Mouse (Mus musculus) bone marrow, adult 2 months (tissue): ENCODE measurements around the gene Spaca3. TPM values are rescaled to one million over a fixed set of nuclear protein-coding genes. Genes with fewer than 3 reads are reported as not detected.

Experiments used
- H3K27ac ChIP-seq: fragments of 200-500 bp; 2 replicates; pipeline ENCODE4 v1.5.1; 2012; ENCODE audit warnings: low read depth, mild to moderate bottlenecking, control low read depth, inconsistent platforms, low read length; ENCODE audit not compliant: control insufficient read depth, poor library complexity, insufficient read depth
- H3K4me1 ChIP-seq: fragments of 200-500 bp; 2 replicates; pipeline ENCODE4 v1.6.1; 2011; ENCODE audit warnings: low read length; ENCODE audit not compliant: control insufficient read depth, insufficient read depth
- H3K4me3 ChIP-seq: fragments of 200-500 bp; replicated peaks from 2 replicates; pipeline ENCODE3; 2011; ENCODE audit warnings: mild to moderate bottlenecking, low read depth, low read length, control low read depth; ENCODE audit not compliant: control insufficient read depth
- CTCF ChIP-seq: fragments of 200-500 bp; IDR thresholded peaks from 2 replicates; pipeline ENCODE4 v1.5.1; 2011; ENCODE audit warnings: low read length, control low read depth; ENCODE audit not compliant: control insufficient read depth, insufficient read depth
- POLR2A ChIP-seq: fragments of 200-500 bp; IDR thresholded peaks from 2 replicates; pipeline ENCODE4 v1.6.1; 2011; ENCODE audit warnings: low read depth, mild to moderate bottlenecking, control low read depth, low read length, borderline replicate concordance; ENCODE audit not compliant: control insufficient read depth
- WGBS: fragments of 180-500 bp; shearing (Covaris S2); methylation state at CpG from one replicate; pipeline ENCODE4 v1.1.7; 2018; 5-methylcytosine and 5-hydroxymethylcytosine counted together
- polyA plus RNA-seq: library from polyadenylated mRNA; stranded (reverse); fragments of >200 nt; gene quantifications from 2 replicates; pipeline ENCODE4 v1.2.4, GENCODE M21; 2011; ENCODE audit warnings: low replicate concordance; ENCODE audit not compliant: missing spikeins, insufficient read depth, insufficient read length

Gene Spaca3
- polyA plus RNA-seq, 1 experiment = not detected

DNA sequence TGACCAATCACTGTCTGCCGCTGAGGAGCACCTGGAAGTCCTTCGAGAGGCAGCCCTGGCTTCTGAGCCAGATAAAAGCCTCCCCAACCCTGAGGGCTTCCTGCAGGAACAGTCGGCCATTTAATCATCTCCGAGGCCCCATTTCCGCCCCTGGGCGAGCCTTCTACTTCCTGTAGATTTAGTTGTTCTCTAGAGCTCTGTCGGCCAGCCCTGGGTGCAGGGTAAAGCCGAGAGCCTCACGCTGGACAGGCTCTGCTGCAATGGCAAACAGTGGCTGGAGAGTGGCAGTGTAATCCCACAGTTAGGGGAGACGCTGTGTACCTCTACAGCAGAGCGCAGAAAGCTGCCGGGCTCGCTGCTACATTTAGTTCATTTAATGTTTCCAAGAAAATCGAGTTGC lies 36.9 kb upstream of the Spaca3 start:
- no peak for TF ChIP-seq CTCF
- TF ChIP-seq POLR2A = no peak
- H3K4me3 ChIP-seq = no peak overlapping the region
- no peak overlapping the region for H3K27ac ChIP-seq
- 58% methylated on average over 14 of the region's 14 CpGs for WGBS
- no peaks in the 10 kb centered on the region for H3K4me1 ChIP-seq

DNA sequence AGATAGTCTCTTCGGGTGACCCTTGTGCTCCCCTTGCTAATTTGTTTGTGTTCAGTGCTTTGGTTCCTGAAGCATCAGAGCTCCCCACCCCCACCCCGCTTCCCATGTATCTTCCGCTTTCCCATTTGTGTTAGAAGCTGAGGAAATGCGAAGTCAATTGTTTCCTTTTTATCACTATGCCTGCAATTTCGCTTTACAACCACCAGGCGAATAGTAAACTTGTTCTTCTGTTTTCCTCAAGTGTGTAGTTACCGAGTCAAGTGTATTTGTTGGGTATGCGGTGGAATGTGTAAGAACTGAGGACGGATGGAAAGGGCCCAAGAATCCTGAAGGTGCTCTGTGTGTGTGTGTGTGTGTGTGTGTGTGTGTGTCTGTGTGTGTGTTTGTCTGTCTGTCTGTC lies 36.4 kb upstream of the Spaca3 start:
- TF ChIP-seq CTCF (no peak), POLR2A (no peak)
- H3K27ac ChIP-seq = no peak overlapping the region
- no peaks in the 10 kb centered on the region for H3K4me1 ChIP-seq
- H3K4me3 ChIP-seq = no peak overlapping the region
- WGBS = 87% methylated on average over 9 of the region's 9 CpGs

DNA sequence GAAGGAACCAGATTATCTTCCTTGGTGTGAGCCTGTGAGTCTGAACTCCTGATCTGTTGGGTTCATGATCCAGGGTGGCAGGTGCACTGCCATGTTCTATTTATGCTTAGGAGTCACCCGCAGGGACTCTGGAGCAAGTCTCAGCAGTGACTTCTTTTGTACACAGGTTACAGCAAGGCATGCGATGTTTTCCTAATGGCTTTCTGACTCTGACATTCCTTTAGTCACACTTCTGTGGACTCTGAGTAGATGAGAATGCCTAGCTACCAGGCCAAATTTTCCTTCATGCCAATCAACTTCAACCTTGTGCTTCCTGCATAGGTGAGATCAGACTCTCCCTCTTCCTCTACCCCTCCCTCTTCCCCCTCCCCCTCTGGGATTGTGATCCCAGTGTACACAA lies 22.8 kb upstream of the Spaca3 start:
- WGBS = 83% methylated on average over 2 of the region's 2 CpGs
- no peak overlapping the region for H3K27ac ChIP-seq
- no peaks in the 10 kb centered on the region for H3K4me1 ChIP-seq
- TF ChIP-seq CTCF = no peak
- TF ChIP-seq POLR2A = no peak
- no peak overlapping the region for H3K4me3 ChIP-seq

DNA sequence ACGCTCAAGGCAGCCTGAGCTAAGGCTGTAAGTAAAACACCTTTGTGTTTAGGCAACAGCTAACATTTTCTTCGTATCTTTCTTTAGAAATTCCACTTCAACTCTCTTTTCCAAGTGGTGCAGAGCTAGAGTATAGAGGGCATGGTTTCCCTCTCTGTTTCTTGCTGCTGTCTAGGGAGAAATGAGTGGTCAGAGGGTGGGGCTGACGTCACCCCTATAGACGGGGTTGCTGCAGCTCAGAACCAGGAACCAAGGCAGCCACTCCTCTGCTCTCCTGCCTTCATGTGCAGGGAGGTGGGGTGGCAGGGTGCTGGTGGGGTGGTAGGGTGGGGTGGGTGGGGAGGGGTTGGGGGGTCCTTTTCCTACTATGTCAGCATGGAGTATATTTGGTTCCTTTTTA lies 22.3 kb upstream of the Spaca3 start:
- no peak overlapping the region for H3K27ac ChIP-seq
- TF ChIP-seq POLR2A = no peak
- no peak for TF ChIP-seq CTCF
- WGBS = 49% methylated on average over 4 of the region's 4 CpGs
- no peak overlapping the region for H3K4me3 ChIP-seq
- no peaks in the 10 kb centered on the region for H3K4me1 ChIP-seq

DNA sequence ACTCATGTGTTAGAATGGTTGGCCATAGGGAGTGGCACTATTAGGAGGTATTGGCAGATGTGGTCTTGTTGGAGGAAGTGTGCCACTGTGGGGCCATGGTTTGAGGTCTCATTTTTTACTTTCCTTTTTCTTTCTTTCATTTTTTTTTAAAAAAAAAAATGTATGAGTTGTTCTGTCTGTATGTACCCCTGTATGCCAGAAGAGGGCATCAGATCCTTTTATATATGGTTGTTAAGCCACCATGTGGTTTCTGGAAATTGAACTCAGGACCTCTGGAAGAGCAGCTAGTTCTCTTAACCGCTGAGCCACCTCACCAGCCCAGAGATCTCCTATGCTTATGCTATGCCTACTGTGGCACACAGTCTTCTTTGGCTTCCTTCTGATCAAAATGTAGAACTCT lies 19.4 kb upstream of the Spaca3 start:
- no peak overlapping the region for H3K27ac ChIP-seq
- H3K4me3 ChIP-seq = no peak overlapping the region
- TF ChIP-seq POLR2A (no peak), CTCF (no peak)
- no peaks in the 10 kb centered on the region for H3K4me1 ChIP-seq
- 91% methylated on average over 1 of the region's 1 CpGs for WGBS

DNA sequence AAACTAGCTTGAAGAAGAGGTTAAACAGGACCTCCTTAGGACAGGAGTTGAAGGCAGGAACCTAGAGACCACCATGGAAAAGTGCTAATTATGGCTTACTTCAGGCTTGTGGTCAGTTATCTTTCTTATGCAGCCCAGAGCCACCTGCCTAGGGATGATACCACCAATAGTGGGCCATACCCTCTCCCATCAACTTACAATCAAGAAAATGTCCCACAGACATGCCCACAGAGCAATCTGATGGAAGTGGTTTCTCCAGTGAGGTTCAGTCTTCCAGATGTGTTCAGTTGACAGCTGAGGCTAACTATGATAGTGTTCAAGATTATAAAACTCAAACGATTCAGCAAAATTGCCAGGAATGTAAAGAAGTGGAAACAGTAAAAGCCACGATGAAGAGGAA lies 14.7 kb upstream of the Spaca3 start:
- Histone ChIP-seq H3K4me3 (no peak overlapping the region), H3K27ac (no peak overlapping the region), H3K4me1 (no peaks in the 10 kb centered on the region)
- WGBS = 60% methylated on average over 2 of the region's 2 CpGs
- TF ChIP-seq CTCF (no peak), POLR2A (no peak)

DNA sequence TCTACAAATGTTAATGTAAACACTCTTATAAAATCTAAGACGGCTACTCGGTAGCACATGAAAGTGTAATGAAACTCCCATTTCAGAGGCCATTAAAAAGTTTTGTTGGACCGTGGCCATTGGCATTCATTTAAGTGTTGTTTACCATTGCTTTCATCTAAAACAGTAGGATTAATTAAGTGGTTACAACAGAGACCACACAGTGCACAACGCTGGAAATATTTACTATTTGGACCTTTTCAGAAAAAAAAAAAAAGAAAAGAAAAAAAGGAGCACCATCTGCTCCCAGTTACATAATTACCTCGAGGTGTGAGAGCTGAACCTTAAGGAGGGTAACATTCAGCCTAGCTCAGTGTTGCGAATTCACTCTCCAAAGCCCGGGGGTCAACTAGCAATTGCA lies 12.7 kb upstream of the Spaca3 start:
- WGBS = 62% methylated on average over 7 of the region's 7 CpGs
- TF ChIP-seq CTCF (no peak), POLR2A (no peak)
- Histone ChIP-seq H3K4me3 (no peak overlapping the region), H3K27ac (no peak overlapping the region), H3K4me1 (no peaks in the 10 kb centered on the region)

DNA sequence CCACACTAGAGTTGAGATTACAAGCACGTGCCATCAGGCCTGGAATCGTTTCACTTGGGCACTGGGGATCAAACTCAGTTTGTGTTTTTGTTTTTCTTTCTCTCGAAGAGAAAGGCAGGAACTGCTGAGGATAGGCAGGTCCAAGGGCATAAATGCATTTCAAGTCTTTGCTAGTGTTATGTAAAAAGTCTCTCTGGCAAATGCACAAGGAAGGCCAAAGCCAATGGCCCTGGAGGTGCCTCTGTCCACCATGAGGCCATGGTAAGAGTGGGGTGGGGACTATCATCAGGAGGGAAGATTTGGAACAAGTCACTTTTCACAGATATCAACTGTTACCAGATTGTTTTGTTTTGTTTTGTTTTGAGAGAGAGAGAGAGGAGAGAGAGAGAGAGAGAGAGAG lies 12.1 kb upstream of the Spaca3 start:
- no peak for TF ChIP-seq CTCF
- TF ChIP-seq POLR2A = no peak
- WGBS = 42% methylated on average over 3 of the region's 3 CpGs
- Histone ChIP-seq H3K4me1 (no peaks in the 10 kb centered on the region), H3K27ac (no peak overlapping the region), H3K4me3 (no peak overlapping the region)

DNA sequence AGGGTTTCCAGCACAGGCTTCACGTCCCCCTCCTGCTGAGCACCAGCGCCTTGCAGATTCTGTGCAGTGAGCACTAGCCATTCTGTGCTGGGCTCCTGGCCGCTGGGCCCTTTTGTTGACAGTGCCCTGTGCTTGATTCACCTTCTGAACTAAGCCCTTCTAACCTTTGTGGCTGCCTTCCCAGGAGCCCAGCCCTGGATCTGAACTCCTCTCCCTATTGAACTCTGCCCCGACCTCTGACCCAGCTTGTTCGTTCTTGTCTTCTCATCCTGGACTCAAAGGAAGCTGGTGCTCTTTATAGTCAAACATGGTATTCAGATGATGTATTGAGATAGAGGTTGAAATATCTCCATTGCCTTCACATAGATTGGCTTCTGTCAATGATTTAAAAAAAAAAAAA lies 10.0 kb upstream of the Spaca3 start:
- H3K4me3 ChIP-seq = no peak overlapping the region
- WGBS = 79% methylated on average over 5 of the region's 5 CpGs
- no peak for TF ChIP-seq CTCF
- no peak for TF ChIP-seq POLR2A
- H3K27ac ChIP-seq = no peak overlapping the region
- H3K4me1 ChIP-seq = no peaks in the 10 kb centered on the region
